Mouse (Mus musculus): Measurements from ENCODE around the gene Fgfr2. TPM values are rescaled to one million over a fixed set of nuclear protein-coding genes. Genes with fewer than 3 reads are reported as not detected.

The Fgfr2 gene
- polyA plus RNA-seq, 1 experiment from 2014 or later = 104 TPM

DNA sequence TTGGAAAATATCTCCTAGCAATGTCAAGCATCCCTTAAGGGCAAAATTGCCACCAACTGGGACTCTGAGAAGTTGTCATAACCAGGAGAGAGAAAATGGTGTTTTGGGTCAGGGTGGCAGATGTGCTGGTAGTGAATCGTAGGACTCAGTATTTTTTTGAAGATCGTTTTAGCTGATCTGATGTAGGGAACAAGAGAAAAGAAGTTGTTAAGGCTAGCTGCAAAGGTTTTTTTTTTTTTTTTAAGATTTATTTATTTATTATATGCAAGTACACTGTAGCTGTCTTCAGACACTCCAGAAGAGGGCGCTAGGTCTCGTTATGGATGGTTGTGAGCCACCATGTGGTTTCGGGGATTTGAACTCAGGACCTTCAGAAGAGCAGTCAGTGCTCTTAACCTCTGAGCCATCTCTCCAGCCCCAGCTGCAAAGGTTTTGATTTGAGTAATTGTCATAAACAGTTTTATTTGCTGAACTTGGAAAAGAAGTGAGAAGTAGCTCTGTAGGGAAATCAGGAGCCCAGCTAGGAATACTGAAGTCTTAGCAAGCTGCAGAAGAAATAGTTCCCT, 265.0 kb downstream of the Fgfr2 start:
- H3K9me3 ChIP-seq = no peaks in the 10 kb centered on the region
- no peaks in the 10 kb centered on the region for H3K36me3 ChIP-seq
- 0 out of 2 replicates have a peak, but pooled peaks cover 9% of the 10 kb centered on the region for H3K4me1 ChIP-seq
- H3K27ac ChIP-seq = no peak overlapping the region
- no peak overlapping the region for H3K4me2 ChIP-seq
- no peaks in the 10 kb centered on the region for H3K27me3 ChIP-seq (replicated peaks)
- ATAC-seq (ENCODE audit: insufficient read depth, low FRiP score, low read depth) = no peak
- 68% methylated on average over 5 of the region's 5 CpGs for WGBS
- no peak overlapping the region for H3K9ac ChIP-seq
- H3K4me3 ChIP-seq (replicated peaks) = no peak overlapping the region

DNA sequence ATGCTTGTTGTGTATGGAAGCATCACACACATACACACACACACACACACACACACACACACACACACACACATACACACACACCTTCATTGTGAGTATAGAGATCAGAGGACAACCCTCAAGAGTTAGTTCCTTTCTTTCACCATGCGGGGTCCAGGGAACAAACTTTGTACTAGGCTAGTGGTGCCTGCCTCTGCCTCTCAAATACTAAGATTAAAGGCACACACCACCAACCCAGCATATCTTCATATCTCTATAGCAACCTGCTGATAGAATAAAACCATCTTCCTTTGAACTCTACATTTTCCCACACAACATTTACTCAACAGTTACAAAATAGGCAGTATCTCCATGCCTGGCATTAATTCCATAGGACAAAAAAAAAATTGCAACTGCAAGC, 267.1 kb downstream of the Fgfr2 start:
- Histone ChIP-seq H3K36me3 (no peaks in the 10 kb centered on the region), H3K4me1 (0 out of 2 replicates have a peak, but pooled peaks cover 7% of the 10 kb centered on the region), H3K27me3 (replicated peaks) (no peaks in the 10 kb centered on the region), H3K9ac (no peak overlapping the region), H3K4me3 (replicated peaks) (no peak overlapping the region), H3K9me3 (no peaks in the 10 kb centered on the region), H3K27ac (no peak overlapping the region), H3K4me2 (no peak overlapping the region)
- ATAC-seq (ENCODE audit: insufficient read depth, low FRiP score, low read depth) = no peak
- 88% methylated on average over 1 of the region's 1 CpGs for whole genome bisulfite sequencing

DNA sequence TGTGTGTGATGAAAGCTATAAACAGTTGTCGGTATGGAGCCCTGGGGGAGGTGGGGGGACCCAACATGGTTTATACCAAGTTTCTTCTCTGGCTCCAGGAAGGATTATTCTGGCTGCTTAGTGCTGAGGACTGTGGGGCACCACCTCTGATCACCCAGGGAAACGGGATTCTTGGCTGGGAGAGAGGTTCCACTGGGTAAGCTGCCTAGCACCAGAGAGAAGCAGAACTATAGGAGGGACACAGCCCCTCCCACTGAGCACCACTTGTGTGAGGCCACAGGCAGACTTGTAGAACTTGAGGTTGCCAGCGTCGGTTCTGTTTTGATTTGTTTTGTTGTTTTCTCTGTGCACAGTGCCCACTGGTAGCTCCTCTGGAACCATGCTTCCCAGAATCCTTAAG, 269.2 kb downstream of the Fgfr2 start:
- Histone ChIP-seq H3K4me1 (no peaks in the 10 kb centered on the region), H3K9me3 (no peaks in the 10 kb centered on the region), H3K27ac (no peak overlapping the region), H3K4me2 (no peak overlapping the region), H3K36me3 (peaks cover 9% of the 10 kb centered on the region; the same call in 1 of the 2 replicates), H3K4me3 (replicated peaks) (no peak overlapping the region), H3K9ac (no peak overlapping the region), H3K27me3 (replicated peaks) (no peaks in the 10 kb centered on the region)
- 63% methylated on average over 4 of the region's 4 CpGs for WGBS
- no peak for ATAC-seq (ENCODE audit: insufficient read depth, low FRiP score, low read depth)

DNA sequence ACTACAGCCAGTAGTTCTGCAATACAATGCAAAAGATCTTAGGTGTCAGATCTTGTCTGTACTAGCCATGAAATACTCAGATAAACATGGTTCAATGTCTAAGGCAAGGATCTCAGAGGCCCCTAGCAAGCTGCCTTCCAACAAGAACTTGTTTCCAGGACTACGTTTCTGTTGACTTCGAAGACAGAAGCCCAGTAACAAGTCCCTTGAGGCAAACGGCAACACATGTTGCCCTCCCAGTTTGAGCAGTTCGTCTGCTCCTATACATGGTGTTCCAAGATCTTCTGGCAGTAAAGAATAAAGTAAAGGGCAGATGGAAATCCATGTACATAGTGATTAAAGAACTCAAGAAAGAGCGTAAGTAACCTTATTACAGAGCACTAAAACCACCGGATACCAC, 269.8 kb downstream of the Fgfr2 start:
- H3K4me1 ChIP-seq = no peaks in the 10 kb centered on the region
- H3K27ac ChIP-seq = no peak overlapping the region
- ATAC-seq (ENCODE audit: insufficient read depth, low FRiP score, low read depth) = no peak
- H3K9me3 ChIP-seq = no peaks in the 10 kb centered on the region
- H3K9ac ChIP-seq = no peak overlapping the region
- H3K4me2 ChIP-seq = no peak overlapping the region
- H3K4me3 ChIP-seq (replicated peaks) = no peak overlapping the region
- peaks cover 13% of the 10 kb centered on the region; the same call in 1 of the 2 replicates for H3K36me3 ChIP-seq
- WGBS = 83% methylated on average over 6 of the region's 6 CpGs
- no peaks in the 10 kb centered on the region for H3K27me3 ChIP-seq (replicated peaks)

- Histone ChIP-seq H3K9ac (peak within 1 kb of the TSS; percentile 82), H3K27me3 (replicated peaks) (no peaks in the 10 kb centered on the region), H3K4me1 (no peaks in the 10 kb centered on the region), H3K36me3 (peaks cover 13% of the 10 kb centered on the region; the same call in 1 of the 2 replicates), H3K9me3 (no peaks in the 10 kb centered on the region), H3K27ac (peak within 1 kb of the TSS; percentile 96), H3K4me3 (replicated peaks) (peak within 1 kb of the TSS; percentile 77), H3K4me2 (peak within 1 kb of the TSS; percentile 59)
- ATAC-seq (ENCODE audit: insufficient read depth, low FRiP score, low read depth) = peak; percentile 93
- under 1% methylated on average over 37 of the region's 37 CpGs for WGBS
Observed at GRCm38 (mm10) chr7:132852173-132852844, 270.8 kb downstream of the Fgfr2 start, which contains the start of gene Eef1akmt2. Gene Eef1akmt2, minus strand, starts transcription at chr7:132852673.

- H3K9me3 ChIP-seq = no peaks in the 10 kb centered on the region
- no peak overlapping the region for H3K4me2 ChIP-seq
- 0 out of 2 replicates have a peak, but pooled peaks cover 3% of the 10 kb centered on the region for H3K36me3 ChIP-seq
- no peak overlapping the region for H3K9ac ChIP-seq
- H3K27ac ChIP-seq = no peak overlapping the region
- ATAC-seq (ENCODE audit: insufficient read depth, low FRiP score, low read depth) = no peak
- 89% methylated on average over 3 of the region's 3 CpGs for WGBS
- H3K4me1 ChIP-seq = no peaks in the 10 kb centered on the region
- H3K4me3 ChIP-seq (replicated peaks) = no peak overlapping the region
- no peaks in the 10 kb centered on the region for H3K27me3 ChIP-seq (replicated peaks)
Observed at GRCm38 (mm10) chr7:132843152-132843551, 280.0 kb downstream of the Fgfr2 start.

DNA sequence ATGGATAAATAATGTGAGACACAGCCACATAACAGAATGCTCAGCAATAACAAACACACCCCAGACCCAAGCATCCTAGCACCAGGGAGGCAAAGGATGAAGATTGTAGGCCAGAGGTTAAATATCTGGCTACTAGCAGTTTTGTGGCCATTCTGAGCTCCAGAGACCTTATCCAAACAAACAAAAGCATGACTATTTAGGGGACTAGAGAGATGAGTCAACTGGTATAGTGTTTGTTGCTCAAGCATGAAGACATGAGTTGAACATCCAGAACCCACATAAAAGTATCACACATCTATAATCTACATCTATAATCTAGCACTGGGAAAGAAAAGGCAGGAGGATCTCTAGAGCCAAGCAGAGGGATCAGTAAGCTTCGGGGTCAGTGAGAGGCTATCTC, 280.7 kb downstream of the Fgfr2 start:
- Histone ChIP-seq H3K4me3 (replicated peaks) (no peak overlapping the region), H3K36me3 (0 out of 2 replicates have a peak, but pooled peaks cover 3% of the 10 kb centered on the region), H3K4me1 (no peaks in the 10 kb centered on the region), H3K9ac (no peak overlapping the region), H3K27ac (no peak overlapping the region), H3K4me2 (no peak overlapping the region), H3K9me3 (no peaks in the 10 kb centered on the region), H3K27me3 (replicated peaks) (no peaks in the 10 kb centered on the region)
- 94% methylated on average over 1 of the region's 1 CpGs for WGBS
- no peak for ATAC-seq (ENCODE audit: insufficient read depth, low FRiP score, low read depth)

DNA sequence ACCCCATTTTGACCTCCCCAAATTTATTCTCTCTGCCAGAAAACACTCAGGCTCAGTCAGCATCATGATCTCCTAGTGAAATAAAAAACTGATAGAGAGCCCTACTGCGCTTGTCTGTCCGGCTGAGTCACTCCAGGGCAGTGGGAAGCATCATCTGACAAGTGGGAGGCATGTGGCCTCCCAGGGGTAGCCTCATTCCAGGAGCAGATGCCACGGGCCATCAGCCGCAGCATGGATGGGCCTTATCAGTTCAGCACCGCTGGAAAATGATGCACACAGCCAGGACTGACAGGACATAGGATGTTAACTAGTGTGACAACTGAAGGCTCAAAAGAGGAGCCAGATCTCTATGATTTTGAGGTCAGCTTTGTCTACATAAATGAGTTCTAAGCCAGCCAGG, 281.9 kb downstream of the Fgfr2 start:
- no peaks in the 10 kb centered on the region for H3K4me1 ChIP-seq
- H3K4me3 ChIP-seq (replicated peaks) = no peak overlapping the region
- no peak for ATAC-seq (ENCODE audit: insufficient read depth, low FRiP score, low read depth)
- no peak overlapping the region for H3K4me2 ChIP-seq
- no peaks in the 10 kb centered on the region for H3K27me3 ChIP-seq (replicated peaks)
- H3K9me3 ChIP-seq = no peaks in the 10 kb centered on the region
- no peak overlapping the region for H3K27ac ChIP-seq
- WGBS = 79% methylated on average over 5 of the region's 5 CpGs
- 0 out of 2 replicates have a peak, but pooled peaks cover 3% of the 10 kb centered on the region for H3K36me3 ChIP-seq
- H3K9ac ChIP-seq = no peak overlapping the region

GRCm38 (mm10) chr7:132830955-132831354, 292.2 kb downstream of the Fgfr2 start:
- no peaks in the 10 kb centered on the region for H3K27me3 ChIP-seq (replicated peaks)
- H3K4me3 ChIP-seq (replicated peaks) = no peak overlapping the region
- H3K27ac ChIP-seq = no peak overlapping the region
- H3K9ac ChIP-seq = no peak overlapping the region
- H3K4me1 ChIP-seq = no peaks in the 10 kb centered on the region
- WGBS = 76% methylated on average over 4 of the region's 4 CpGs
- H3K9me3 ChIP-seq = no peaks in the 10 kb centered on the region
- H3K36me3 ChIP-seq = peaks cover 13% of the 10 kb centered on the region
- H3K4me2 ChIP-seq = no peak overlapping the region
- ATAC-seq (ENCODE audit: insufficient read depth, low FRiP score, low read depth) = no peak

DNA sequence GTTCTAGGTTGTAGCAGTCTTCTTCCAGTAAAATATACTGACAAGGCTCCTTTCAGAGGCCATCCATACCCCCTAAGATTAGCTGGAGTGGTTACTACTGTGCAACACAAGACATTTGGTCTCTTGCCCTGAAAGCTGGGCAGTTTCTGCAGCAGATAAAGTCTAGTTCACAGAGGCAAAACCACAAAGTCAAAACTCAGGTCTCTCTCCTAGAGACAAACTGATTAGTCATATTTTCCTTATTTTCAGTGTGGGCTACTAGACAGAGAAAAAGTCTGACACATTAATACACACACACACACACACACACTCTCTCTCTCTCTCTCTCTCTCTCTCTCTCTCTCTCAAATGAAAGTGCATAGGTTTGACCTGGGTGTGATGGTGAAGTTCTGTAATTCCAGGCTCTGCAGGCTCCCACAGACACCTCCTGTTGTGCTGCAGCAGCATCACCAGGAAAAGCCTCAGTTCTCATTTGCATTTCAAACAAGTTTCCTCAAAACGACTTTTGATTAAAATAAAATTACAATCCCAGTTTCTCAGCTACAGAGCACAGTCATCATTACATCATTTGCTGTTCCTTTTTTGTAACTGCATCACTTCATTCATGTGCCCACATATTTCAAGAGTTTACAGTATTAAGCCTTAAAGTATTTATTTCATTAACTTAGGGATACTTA, 298.7 kb downstream of the Fgfr2 start:
- no peaks in the 10 kb centered on the region for H3K4me1 ChIP-seq
- H3K36me3 ChIP-seq = peaks cover 10% of the 10 kb centered on the region; the same call in 1 of the 2 replicates
- no peak for ATAC-seq (ENCODE audit: insufficient read depth, low FRiP score, low read depth)
- no peak overlapping the region for H3K27ac ChIP-seq
- no peaks in the 10 kb centered on the region for H3K27me3 ChIP-seq (replicated peaks)
- no peaks in the 10 kb centered on the region for H3K9me3 ChIP-seq
- H3K4me2 ChIP-seq = no peak overlapping the region
- no peak overlapping the region for H3K9ac ChIP-seq
- WGBS = 11% methylated on average over 1 of the region's 1 CpGs
- no peak overlapping the region for H3K4me3 ChIP-seq (replicated peaks)

DNA sequence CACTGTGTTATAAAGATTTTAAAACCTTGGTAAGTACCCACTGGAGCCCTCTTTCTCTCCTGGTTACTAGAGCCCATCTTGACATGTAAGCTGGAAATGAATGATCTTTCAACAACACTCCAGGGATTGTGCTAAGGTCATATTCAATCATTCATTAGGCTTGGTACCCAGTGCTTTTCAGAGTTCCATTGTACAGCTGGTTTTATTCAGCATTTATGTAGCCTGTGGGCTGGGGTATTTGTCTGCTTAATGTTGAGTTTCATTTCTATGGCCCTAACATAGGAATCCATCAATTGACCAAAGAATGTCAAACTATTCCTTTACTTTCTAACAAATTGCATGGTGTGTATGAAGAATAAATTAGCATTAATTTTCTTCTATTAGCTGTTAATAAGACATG, 299.3 kb downstream of the Fgfr2 start:
- no peaks in the 10 kb centered on the region for H3K9me3 ChIP-seq
- H3K9ac ChIP-seq = no peak overlapping the region
- H3K27ac ChIP-seq = no peak overlapping the region
- H3K36me3 ChIP-seq = peaks cover 10% of the 10 kb centered on the region; the same call in 1 of the 2 replicates
- H3K27me3 ChIP-seq (replicated peaks) = no peaks in the 10 kb centered on the region
- H3K4me2 ChIP-seq = no peak overlapping the region
- H3K4me3 ChIP-seq (replicated peaks) = no peak overlapping the region
- ATAC-seq (ENCODE audit: insufficient read depth, low FRiP score, low read depth) = no peak
- H3K4me1 ChIP-seq = no peaks in the 10 kb centered on the region

DNA sequence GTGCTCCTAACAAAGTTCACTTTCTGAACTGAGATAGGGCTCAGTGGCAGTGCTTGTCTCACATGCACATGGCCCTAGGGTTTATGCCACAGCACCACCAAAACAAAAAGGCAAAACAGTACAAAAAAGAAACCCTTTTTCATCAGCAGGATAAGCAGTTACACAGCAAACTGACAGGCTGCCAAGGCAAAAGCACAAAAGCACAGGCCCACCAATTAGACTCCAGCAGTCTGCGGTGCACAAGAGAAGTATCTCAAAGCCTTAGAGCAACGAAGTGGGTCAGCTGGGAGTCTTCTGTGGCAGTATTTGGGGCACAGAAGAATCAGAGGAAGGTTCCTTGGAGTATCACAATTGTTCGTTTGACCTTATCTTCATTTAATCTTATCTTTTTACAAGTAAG, 302.5 kb downstream of the Fgfr2 start:
- H3K9ac ChIP-seq = no peak overlapping the region
- H3K27me3 ChIP-seq (replicated peaks) = no peaks in the 10 kb centered on the region
- H3K4me2 ChIP-seq = no peak overlapping the region
- ATAC-seq (ENCODE audit: insufficient read depth, low FRiP score, low read depth) = no peak
- no peak overlapping the region for H3K4me3 ChIP-seq (replicated peaks)
- peaks cover 4% of the 10 kb centered on the region; the same call in 1 of the 2 replicates for H3K36me3 ChIP-seq
- H3K4me1 ChIP-seq = no peaks in the 10 kb centered on the region
- H3K9me3 ChIP-seq = no peaks in the 10 kb centered on the region
- H3K27ac ChIP-seq = no peak overlapping the region
- 80% methylated on average over 3 of the region's 3 CpGs for WGBS
